Mouse (Mus musculus) thymus, postnatal 4 days (tissue): ENCODE measurements around the gene Vmn2r84.
A peak's percentile ranks its signal among the peaks of the same experiment; 100 is the strongest.
"Not testable (repeated sequence)": the region's sequence is repeated elsewhere in the genome, so short reads cannot be mapped to it uniquely, and the experiment has no call there.

Source experiments
- DNase-seq: peaks from one replicate; pipeline ENCODE4 v3.0.0; 2021

The Vmn2r84 gene

DNA sequence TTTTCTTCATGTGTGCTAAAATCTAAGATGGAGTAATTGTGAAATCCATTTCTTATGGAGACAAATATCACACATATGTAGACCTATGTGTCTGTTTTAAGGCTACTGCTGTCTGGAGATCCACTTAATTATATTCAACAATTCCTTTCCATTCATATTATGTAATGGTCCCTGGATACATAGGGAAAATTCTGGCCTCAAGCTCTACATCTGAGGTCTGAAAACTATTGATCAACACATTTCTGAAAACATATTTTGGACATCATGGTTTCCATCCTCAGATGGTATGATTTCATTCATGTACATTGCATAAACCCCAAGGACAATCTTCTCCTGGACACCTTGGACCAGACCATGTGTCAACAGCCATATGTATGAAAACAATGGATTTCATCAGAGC is at the start of gene Vmn2r84:
Gene Vmn2r84, minus strand, starts transcription at position 101 of the 400 bp plus-strand sequence.
- DNase-seq: no peak

DNA sequence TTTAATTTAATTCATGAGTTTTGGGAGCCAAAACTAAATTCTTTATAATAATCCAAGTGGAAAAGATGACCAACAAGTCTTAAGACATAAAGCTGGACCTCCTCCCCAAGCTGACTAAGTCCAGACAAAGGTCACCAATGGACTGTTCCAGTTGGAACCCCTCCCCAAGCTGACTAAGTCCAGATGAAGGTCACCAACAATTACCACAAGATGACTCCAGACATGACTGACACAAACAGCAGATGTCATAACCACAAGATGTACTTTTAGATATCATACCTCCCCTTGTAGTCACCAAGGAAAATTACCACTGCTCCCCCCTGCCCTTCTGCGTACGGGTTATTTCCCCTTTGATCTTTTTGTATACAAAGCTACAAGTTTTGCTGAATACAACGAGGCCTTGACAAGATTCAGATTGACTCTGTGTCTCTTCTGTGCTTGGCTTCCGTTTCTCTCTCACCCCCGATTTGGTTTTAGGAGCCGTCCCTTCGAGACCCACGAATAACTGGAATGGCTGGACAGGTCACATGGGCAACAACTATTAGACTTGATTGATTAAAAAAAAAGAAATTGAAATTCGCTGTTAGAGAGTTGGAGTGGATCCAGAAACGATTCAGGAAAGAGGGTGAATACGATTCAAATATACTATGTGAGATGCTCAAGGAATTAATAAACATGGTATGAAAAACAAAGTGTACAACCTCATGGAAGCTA is 40.2 kb upstream of the Vmn2r84 start:
- not testable (repeated sequence) for DNase-seq

GRCm38 (mm10) chr10:130429603-130430002 is 35.5 kb upstream of the Vmn2r84 start, which contains the start of gene Vmn2r85:
TSS of gene Vmn2r85 (minus strand) at chr10:130429703.
- DNase-seq: not testable (repeated sequence)

DNA sequence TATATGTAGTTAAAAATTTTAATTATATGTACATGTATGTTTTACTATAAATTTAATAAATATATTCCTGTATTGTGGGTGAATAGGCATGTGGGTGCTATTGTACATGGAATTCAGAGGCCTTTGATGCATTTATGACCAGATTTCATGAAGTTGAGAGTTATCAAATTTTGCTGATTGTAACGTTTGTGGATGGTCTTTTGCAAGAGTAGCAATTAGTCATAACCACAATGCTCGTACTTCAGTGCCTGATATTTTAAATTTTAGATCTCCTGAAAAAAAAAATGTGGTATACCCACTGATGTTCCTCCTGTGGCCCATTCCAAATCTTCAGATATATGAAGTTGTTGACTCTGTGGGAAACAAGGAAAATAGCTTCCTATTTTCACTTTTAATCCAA is 28.2 kb upstream of the Vmn2r84 start:
- DNase-seq: not testable (repeated sequence)

DNA sequence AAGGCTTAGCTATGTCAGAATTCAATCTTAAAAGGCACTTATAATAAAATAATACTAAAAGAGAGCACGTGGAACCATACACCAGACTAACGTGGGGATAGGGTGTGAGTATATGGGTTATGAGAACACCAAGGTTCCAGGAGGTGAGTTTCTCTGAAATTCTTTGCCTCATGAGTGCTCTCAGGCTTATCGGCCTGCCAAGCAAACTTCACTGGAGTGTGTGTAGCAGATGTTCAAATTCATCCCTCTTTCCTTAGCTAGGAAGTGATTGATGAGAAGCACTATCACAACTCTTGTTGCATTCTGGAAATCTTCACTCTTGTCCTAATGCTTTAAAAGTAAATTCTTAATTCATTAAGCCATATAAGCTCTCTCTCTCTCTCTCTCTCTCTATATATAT is 26.3 kb upstream of the Vmn2r84 start:
- no peak for DNase-seq

DNA sequence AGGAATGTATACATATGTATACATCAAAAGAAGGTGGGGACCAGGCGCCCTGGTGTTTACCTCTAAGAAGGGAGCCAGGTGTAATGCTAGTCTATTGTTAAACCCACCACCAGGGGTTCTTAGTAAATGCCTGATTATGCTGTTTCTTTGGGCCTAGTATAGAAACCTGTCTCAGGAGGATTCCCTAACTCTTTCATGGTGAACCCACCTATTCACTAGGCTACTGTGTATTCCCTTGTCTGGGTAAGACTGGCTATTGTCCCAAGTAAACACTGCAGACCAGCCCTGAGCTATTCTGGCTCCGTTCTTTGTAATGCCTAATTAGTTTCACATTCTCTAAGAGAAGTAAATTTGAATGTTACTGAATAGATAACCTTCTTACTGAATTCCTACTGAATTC is 25.8 kb upstream of the Vmn2r84 start:
- DNase-seq: not testable (repeated sequence)

- not testable (repeated sequence) for DNase-seq
Measured at GRCm38 (mm10) chr10:130416352-130416751, 22.2 kb upstream of the Vmn2r84 start.

DNA sequence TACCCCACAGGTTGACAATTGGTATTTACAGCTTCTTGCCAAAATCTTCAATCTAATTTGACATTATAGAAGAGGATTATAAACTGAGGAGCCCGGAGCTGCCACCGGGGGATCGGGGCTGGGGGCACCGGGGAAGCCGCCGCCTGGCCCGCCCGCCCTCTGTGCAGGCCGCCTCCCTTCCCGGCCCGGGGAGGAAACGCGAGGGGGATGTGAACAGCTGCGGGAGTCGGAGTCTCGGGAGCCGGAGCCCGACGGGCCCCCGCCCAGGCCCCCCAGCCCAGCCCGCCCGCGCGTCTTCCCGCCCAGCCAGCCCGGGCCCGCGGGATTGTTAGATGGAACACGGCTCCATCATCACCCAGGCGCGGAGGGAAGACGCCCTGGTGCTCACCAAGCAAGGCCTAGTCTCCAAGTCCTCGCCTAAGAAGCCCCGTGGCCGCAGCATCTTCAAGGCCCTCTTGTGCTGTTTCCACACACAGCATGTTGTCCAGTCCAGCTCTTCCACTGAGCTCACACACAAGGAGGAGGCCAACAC is 18.1 kb upstream of the Vmn2r84 start:
- DNase-seq: not testable (repeated sequence)

GRCm38 (mm10) chr10:130375145-130375544 is 19.0 kb downstream of the Vmn2r84 start:
- no peak for DNase-seq

DNA sequence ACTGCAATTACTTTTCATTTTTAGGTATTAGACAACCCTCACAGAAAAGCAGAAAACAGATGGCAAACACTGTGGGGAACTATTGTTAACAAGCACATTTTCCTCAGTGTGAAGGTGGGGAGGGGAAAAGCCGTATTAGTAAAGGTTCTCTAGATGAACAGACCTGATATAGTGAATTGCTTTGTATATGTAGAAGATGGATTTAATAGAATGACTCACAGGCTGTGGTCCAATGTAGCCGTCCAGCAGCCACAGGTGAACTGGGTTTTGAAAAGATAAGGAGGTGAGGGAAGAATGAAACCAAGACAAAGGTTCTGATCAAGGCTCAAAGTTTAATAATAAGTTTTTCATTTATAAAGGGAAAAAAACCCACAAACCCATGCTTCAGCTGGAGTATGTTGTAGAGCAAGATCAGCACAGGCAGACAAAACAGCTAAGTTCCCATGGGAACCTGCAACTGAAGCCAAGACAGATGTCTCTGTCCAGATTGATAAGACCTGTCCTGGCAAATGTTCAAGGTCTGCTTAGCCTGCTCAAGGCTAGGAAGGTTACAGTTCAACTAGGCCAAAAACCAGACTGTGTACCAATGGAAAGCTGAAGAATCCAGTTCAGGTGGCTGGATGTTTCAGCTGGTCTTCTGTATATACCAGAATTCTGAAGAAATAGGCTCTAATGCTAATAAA is 21.5 kb downstream of the Vmn2r84 start:
- DNase-seq: no peak

DNA sequence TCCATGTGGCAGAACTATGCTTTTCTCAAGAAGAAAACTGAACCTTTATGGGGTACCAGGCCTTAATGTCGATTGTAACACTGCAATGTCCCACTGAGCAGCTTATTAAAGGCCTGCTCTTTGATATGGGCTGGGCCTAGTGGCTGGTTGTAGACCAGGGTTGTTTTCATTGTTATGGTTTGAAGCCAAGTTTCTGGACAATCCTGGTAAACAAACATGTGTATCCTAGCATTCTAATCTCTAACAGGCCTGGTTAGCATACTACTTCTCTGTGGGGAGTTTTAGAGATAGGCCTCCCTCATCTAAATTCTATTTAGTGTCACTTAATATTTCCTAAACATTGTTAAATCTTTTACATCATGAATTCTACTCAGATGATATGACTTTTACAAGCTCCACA is 22.5 kb downstream of the Vmn2r84 start:
- DNase-seq: no peak

DNA sequence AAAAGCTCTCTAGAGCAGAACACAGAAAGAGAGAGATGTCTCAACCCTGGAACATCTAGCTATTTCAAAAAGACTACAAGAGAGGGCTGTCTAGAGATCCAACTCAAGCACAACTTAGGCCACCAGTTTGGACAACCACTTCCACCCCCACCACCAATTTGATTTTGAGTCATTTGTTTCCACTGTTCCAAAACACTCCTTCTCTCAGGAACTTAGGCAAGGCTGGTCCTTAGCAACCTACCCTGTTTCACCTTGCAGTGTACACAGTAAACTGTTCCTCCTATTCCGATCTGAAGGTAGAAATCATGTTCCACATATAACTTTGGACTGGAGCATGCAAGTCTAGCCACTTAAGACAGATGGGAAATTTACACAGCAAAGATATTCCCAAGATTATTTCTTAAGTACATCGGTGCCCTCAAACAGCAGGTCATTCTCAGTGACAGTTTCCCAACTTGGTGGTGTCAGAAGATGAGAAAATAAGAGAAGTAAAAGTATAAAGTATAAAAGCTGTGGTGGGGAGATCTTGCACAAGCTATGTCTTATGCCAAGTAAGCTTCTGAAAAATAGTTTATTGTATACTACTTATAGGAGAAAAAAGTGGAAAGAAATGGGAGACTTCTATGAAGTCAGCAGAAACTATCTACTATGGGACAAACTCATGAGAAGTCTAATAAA is 24.0 kb downstream of the Vmn2r84 start:
- no peak for DNase-seq

DNA sequence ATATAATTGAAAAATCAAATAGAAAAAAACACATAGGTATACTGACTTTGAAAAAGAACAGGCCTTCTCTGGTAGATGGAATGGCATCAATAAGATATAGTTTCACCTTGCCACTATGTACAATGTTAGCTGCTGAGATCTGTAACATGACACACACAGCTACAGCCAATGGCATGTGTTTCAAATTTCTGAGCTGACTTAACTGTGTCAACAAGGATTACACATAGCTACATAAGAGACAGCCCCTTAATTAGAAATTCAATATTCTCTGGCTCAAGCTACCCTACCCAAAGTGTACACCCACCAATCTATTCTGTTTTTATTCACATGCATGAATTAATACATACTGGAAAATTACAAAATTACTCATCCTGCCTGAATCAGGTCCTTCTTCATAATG is 25.7 kb downstream of the Vmn2r84 start:
- no peak for DNase-seq

DNA sequence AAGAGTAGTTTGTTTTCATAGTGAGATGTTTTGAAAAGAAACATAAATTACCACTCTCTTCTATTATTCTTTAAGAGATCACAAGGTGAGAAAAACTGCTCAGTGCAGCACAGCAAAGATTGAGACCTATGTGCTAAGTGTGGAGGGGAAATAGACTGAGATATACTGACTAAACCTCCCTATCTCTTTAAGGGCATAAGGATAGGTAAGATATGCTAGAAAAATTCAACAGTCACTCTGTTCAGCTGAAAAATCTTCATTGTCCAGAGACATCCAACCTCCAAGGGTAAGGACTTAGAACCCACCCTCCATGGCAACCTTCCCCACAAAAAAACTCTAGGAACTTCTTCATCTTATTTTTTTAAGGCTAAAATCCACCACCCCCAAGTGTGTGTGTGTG is 29.4 kb downstream of the Vmn2r84 start:
- DNase-seq: no peak

GRCm38 (mm10) chr10:130363438-130364164 is 30.5 kb downstream of the Vmn2r84 start:
- no peak for DNase-seq

DNA sequence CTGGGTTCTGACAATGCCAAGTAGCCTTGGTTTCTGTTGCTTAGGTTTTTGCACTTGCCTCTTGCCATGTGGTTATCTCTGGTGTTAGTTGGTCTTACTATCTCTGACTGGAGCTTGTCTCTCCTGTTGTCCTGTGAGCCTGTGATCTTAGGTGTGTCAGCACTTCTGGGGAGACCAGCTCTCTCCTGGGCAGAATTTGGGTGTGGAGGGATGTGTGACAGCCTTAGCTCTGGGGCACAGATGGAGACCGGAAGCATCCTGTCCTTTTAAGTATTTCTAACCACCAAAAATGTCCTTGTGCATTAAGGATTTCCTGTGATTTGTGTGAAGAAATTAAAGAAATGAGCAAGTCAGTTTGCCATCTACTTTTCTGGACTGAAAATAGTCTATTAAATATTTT is 50.1 kb downstream of the Vmn2r84 start:
- peak; percentile 23 for DNase-seq

DNA sequence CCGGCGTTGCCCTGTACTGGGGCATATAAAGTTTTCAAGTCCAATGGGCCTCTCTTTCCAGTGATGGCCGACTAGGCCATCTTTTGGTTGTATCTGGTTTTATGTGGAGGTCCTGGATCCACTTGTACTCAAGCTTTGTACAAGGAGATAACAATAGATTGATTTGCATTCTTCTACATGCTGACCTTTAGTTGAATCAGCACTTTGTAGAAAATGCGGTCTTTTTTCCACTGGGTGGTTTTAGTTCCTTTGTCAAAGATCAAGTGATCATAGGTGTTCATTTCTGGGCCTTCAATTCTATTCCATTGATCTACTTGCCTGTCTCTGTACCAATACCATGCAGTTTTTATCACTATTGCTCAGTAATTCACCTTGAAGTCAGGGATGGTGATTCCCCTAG is 54.1 kb downstream of the Vmn2r84 start:
- not testable (repeated sequence) for DNase-seq

GRCm38 (mm10) chr10:130337581-130337980 is 56.6 kb downstream of the Vmn2r84 start:
- DNase-seq: no peak

- DNase-seq: no peak
Measured at GRCm38 (mm10) chr10:130336385-130336784, 57.7 kb downstream of the Vmn2r84 start.

DNA sequence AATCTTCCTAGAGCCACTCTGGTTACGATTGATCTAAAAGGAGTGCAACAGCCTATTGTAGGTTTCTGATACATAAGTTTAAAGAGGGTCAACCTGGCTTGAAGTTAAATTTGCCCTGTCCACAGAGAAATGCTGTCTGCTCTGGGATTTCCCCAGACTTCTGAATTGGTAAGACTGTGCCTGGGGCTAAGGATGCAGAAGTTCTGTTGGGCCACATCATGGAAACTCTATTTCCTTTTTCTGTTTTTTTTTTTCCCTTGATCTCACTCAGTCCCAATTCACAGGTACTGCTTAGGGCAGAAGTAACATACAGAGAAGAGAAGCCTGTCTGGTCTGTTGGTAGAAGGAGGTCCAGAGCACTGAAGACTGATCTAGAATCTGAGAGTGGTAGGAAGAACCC is 63.4 kb downstream of the Vmn2r84 start:
- no peak for DNase-seq
